Mouse (Mus musculus) layer of hippocampus, adult 11-12 months (tissue): ENCODE results near the gene Carmil1.

Experiments
- DNase-seq: peaks from one replicate; pipeline ENCODE4 v3.0.0; 2022; ENCODE audit warnings: low spot score

The Carmil1 gene

DNA sequence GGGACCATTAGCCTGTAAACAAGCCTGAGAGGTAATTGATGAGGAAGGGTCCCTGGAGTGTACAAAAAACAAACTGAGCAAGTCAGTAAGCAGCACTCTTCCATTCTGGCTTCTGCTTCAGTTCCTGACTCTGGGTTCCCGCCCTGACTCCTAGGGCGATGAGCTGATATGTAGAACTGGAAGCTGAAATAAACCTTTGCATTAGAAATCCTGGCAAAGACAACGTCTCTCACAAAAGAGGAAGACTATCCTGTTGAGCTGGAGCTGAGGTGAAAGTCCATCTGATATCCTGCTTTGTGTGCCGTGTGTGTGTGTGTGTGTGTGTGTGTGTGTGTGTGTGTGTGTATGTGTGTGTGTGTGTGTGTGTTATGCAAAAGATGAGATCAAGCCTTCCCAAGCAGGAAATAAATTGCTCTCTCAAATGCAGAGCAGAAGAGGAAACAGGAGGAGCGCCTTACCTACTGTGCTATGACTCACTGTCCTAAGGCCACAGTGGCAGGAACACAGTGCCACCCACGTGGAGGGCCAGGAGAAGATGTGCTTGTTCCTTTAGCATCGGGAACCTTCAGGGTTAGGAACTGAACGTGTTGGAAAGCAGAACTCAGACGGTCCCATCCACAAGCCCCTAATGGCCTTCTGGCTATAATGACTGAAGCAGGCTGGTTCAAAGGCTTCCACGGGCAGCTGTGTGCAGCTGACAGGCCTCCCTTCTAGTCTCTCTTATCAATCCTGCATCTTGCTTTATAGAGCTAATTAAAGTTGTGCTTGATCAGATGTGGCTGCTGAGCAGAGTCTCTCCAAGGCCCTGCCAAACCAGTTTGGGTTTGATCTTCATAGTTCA lies 19.6 kb downstream of the Carmil1 start:
- no peak for DNase-seq

GRCm38 (mm10) chr13:24257809-24258208 lies 22.8 kb downstream of the Carmil1 start:
- DNase-seq, result no peak

- DNase-seq, result peak; percentile 65
Observed at GRCm38 (mm10) chr13:24253989-24254388, 26.6 kb downstream of the Carmil1 start.

DNA sequence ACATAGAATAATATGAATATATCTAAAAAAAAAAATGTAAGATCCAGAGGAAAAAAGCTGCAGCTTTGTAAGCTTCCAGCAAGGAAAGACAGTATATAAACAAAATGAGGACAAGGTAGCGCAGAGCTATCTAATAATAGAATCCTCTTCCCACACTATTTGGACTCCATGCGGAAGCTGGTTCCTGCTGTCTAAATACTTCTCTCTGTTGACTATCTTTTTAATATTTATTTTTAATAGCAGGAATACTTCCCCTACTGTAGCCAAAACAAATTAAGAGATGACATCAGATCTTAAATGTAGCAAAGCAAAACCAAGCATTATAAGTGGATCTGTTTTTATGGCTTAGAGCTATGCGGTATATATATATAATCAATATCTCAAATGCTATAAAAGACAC lies 27.0 kb downstream of the Carmil1 start:
- no peak for DNase-seq

DNA sequence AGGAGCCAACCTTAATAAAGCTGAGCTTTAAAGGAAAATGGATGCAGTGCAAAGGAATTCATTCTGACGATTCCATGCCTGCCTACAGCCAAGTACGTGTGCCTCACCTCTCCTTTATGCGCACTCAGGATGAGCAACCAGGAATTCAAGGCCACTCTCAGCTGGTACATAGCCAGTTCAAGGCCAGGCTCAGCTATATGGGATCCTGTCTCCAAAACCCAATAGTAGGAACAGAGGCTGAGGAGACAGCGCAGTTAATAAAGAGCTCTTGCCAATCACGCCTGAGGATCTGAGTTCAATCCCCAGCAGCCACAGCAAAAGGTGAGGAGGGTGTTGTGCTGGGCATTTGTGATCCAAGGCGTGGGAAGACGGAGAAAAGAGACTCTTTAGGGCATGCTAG lies 29.4 kb downstream of the Carmil1 start:
- DNase-seq, result no peak

GRCm38 (mm10) chr13:24247928-24248327 lies 32.7 kb downstream of the Carmil1 start:
- DNase-seq, result no peak

DNA sequence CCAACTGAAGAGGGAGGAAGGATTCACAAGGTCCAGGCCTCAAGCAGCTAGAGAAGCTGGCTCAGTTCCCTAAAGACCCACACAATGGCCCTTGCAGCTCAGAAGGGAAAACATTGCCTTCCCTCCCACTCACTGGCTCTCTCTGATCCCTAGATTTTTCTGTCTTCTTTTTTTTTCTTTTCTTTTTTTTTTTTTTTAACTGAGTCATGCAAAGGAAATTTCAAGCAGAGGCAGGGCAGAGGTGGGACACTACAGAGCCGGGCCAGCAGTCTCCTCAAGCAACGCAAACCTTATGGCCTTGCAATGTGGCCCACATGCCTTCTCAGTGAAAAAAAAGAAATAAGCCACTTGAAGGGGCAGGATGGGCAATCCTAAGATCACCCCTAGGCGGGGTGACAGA lies 33.2 kb downstream of the Carmil1 start:
- no peak for DNase-seq

GRCm38 (mm10) chr13:24246266-24246665 lies 34.3 kb downstream of the Carmil1 start:
- no peak for DNase-seq

GRCm38 (mm10) chr13:24244613-24245012 lies 36.0 kb downstream of the Carmil1 start:
- no peak for DNase-seq

GRCm38 (mm10) chr13:24243964-24244363 lies 36.6 kb downstream of the Carmil1 start:
- DNase-seq, result no peak

DNA sequence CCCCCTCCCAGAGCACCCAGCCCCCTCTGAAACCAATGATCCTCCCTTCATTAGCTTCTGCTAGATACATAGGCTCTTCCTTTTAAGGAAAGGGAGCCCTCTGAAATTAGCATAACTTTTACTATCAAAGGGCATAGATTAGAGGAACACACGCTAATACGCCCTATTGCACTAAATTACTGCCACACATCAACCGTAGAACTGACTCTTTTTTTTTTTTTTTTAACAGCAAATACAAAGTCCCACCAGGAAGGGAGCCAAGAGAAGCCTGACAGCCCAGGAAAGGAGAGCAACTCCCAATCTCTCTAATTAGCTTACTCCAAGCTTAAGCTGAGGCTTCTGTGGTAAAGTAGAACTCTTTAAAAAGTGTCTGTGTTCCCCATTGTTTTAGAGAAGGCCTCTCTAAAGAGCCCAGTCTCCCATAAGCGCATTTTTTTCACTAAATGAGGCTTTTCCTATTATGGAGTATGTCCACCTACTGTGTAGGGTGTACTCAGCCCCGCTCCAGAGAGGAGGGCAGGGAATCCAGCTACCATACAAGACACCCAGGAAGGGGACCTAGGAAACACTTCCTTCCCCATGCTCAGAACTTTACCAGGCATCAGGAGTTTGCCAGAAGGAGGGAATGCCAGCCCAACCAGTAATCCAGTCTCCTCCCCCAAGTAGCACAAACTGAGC lies 38.0 kb downstream of the Carmil1 start:
- DNase-seq, result no peak

GRCm38 (mm10) chr13:24241201-24241600 lies 39.4 kb downstream of the Carmil1 start:
- no peak for DNase-seq

GRCm38 (mm10) chr13:24240430-24240829 lies 40.2 kb downstream of the Carmil1 start:
- DNase-seq, result no peak

DNA sequence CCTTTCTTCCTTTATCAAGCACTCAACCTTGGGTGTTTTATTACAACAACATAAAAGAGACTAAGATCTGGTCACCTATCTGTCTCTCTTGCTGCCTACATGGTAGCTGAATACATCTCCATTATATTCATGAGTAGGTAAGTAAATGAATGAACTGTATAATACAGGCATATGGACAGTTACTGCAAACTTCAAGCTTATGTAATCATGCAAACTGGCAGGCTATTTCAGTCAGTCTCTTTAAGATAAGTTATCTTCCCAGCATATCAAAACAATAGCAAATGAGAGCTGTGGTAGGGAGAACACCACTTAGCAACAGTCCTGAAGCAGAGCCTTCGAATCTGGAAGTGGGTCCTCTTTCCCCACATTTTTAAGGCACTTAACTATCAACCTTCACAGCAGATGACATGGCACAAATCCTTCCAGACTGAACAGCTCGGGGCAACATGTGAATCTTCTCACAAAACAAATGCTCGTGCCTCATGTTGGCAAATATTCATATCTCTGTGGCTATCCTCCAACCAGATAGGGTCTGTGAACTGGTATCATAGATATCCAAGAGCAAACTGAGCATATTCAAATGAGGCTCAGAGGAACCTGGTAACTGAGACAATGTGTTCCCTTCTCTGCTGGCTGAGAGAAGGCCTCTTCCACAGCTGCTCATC lies 42.0 kb downstream of the Carmil1 start:
- peak; percentile 44 for DNase-seq

DNA sequence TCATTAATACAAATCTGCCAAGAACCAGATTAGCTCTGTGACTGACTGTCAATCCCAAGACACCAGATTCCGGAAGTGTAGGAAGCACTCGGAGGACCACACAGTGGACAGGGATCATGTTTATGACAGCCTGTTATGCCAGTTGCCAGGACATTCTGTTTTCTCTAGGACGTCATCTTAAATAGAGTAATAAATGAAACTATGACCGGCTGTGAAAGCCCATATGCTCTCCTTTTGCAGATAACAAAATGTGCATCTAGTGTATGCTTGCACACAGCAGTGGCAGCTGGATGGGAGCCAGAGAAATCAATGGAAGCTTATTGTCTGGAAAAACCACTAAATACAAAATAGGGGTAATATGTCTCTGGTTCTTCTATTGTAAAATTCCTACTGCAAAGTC lies 43.9 kb downstream of the Carmil1 start:
- peak; percentile 62 for DNase-seq

- DNase-seq, result no peak
Observed at GRCm38 (mm10) chr13:24232750-24233149, 47.8 kb downstream of the Carmil1 start.

DNA sequence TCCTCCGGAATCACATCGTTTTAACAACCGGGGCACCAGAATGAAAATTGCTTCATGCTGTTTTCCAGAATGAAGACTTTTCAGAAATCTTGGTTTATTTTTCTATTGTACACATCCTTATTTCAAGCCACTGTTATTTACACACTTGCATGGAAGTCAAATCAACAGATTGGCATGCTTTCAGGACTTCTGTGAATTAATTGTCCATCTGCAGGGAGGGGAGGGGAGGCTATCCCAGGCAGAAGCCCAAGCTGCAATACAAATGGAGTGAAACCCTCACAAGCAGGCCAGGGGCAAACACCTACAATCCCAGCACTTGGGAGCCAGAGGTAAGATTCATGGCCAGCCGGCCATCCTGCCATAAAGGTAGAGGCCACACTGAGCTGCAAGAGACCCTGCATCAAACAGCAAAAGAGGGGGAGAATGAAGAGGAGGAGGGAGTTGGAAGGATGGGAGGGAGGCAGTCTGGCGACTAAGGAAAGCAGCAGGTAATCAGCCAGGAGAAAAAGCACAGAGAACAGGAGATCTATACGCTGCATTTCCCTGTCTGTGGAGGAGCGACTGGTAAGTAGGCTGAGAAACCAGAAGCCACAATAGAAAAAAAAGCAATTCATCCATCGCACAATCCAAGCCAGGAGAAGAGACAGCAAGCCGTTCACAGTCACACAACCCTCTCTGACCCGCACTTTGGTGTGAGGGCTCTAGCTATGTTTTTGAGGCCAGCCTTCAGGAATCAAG lies 48.7 kb downstream of the Carmil1 start:
- DNase-seq, result no peak

- no peak for DNase-seq
Observed at GRCm38 (mm10) chr13:24231146-24231545, 49.4 kb downstream of the Carmil1 start.

- no peak for DNase-seq
Observed at GRCm38 (mm10) chr13:24230541-24231095, 50.0 kb downstream of the Carmil1 start.

DNA sequence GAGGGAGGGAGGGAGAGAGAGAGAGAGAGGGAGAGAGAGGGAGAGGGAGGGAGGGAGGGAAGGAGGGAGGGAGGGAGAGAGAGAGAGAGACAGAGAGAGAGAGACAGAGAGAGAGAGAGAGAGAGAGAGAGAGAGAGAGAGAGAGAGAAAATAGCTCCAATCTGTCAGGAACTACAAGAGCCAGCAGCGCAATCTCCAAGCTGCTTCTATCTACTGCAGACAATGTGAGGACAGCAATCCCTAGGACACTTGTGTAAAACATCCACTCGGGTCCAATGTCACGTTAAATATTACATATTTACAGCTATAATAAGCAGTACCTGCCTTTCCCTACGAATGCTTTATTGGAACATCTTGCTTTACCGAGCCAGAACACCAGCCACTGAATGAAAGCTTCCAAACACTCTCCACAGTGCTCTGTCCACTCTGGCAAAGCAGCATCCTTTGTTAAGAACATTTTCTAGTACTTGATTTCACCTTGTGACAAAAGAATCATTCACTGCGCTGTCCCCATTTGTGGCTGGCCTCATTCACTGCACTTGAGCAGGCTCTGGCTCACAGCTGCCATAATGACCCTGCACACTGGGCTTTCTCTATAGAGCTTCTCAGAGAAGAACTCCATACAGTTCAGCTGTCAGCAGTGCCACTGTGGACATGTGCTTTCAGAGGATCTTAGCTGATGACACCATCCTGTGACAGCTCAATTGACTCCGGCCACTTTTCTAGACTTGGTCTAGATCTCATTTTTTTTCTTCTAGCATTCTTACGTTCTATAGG lies 57.0 kb downstream of the Carmil1 start:
- DNase-seq, result no peak

- DNase-seq, result no peak
Observed at GRCm38 (mm10) chr13:24220441-24220970, 60.1 kb downstream of the Carmil1 start.
